Mouse (Mus musculus) CD4-positive helper T cell, adult 2 months (primary cell): ENCODE data around the gene Cfap44.

ENCODE experiments used
- DNase-seq: peaks from one replicate; pipeline ENCODE4 v3.0.0-alpha.2; 2012; ENCODE audit warnings: low read depth, missing footprints, low spot score

Cfap44 gene

DNA sequence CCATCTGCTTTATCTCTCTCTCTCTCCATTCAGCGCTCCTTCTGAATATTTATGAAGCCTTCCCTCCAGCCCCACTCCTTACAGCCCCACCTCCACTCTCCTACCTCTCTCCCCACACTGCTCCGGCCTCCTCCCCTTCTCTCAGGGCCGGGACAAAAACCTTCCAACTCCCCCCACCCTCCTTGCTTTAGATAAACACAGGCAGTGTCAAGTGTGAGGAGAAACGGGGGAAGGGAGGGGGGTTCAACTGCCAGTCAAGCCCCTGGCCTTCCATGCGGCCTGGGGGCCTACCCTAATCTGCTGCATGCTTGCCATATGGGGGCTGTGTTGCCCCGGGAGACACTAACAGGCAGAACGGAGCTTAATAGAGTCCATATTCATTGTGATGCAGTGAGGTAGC is 136.2 kb downstream of the Cfap44 start:
- DNase-seq: no peak

GRCm38 (mm10) chr16:44531239-44531797 is 136.7 kb downstream of the Cfap44 start:
- DNase-seq: no peak
